Comparison of ENCODE assay signal across 9 mouse cellular contexts in genomic region chr16:17938821-17939220, GRCm38 (mm10). TPM values are rescaled to one million over a fixed set of nuclear protein-coding genes. Genes with fewer than 3 reads are reported as not detected.
A peak's percentile ranks its signal among the peaks of the same experiment; 100 is the strongest.
DNase-seq lines count a peak whose midpoint lies in the region; ATAC-seq lines count a peak whose summit lies in the region.
"Had no signal": no experiment of that assay in that cellular context is flagged by ENCODE, and none has a peak within 500 bp of the region (broad histone marks: within the 10 kb centered on the region; RNA-seq: fewer than 3 reads in every experiment).

No protein-coding gene starts in this region.

- 8% methylated on average over 7 of the region's 7 CpGs for WGBS in heart, embryonic 12.5 days
- 15% methylated on average over 7 of the region's 7 CpGs for WGBS in kidney, embryonic 15.5 days

- H3K36me3 ChIP-seq in heart, embryonic 12.5 days, result no peaks in the 10 kb centered on the region
- no peaks in the 10 kb centered on the region for H3K36me3 ChIP-seq in kidney, embryonic 15.5 days

- no peak overlapping the region for H3K27ac ChIP-seq in heart, embryonic 12.5 days (ENCODE audit: poor library complexity, severe bottlenecking)
- no peak overlapping the region for H3K27ac ChIP-seq in kidney, embryonic 15.5 days

- H3K4me2 ChIP-seq in heart, embryonic 12.5 days, result no peak overlapping the region
- H3K4me2 ChIP-seq in kidney, embryonic 15.5 days, result no peak overlapping the region

- no peaks in the 10 kb centered on the region; the same call in 1 of the 2 replicates for H3K4me1 ChIP-seq in heart, embryonic 12.5 days (replicated peaks)
- peaks cover 6% of the 10 kb centered on the region; the same call in 1 of the 2 replicates for H3K4me1 ChIP-seq in kidney, embryonic 15.5 days

- peak; percentile 67 to 85 for DNase-seq in adrenal gland, adult (ENCODE audit: inconsistent age in 2 of 2, low spot score in 1 of 2)
- no peak for DNase-seq in adrenal gland, adult 8-10 months
- DNase-seq in WW6 (ENCODE audit: low read depth, low spot score), result peak; percentile 53
- DNase-seq in cerebellum, postnatal 36 days, result peak; percentile 72 to 77
- DNase-seq in lung, postnatal 14 days, result peak; percentile 76
- peak; percentile 70 for DNase-seq in spleen, adult 12 weeks (ENCODE audit: low spot score)

- no peak overlapping the region for H3K4me3 ChIP-seq in heart, embryonic 12.5 days
- no peak overlapping the region for H3K4me3 ChIP-seq in kidney, embryonic 15.5 days (replicated peaks)
- H3K4me3 ChIP-seq: myocyte had no signal

- peak; percentile 84 for ATAC-seq in heart, embryonic 12.5 days (ENCODE audit: insufficient number of reproducible peaks, low FRiP score)
- peak; percentile 88 for ATAC-seq in kidney, embryonic 15.5 days (replicated peaks; ENCODE audit: low FRiP score)

- H3K27me3 ChIP-seq in heart, embryonic 12.5 days (replicated peaks), result peaks cover 30% of the 10 kb centered on the region
- peaks cover 19% of the 10 kb centered on the region; the same call in 1 of the 2 replicates for H3K27me3 ChIP-seq in kidney, embryonic 15.5 days

- no peaks in the 10 kb centered on the region for H3K9me3 ChIP-seq in heart, embryonic 12.5 days (replicated peaks)
- no peaks in the 10 kb centered on the region for H3K9me3 ChIP-seq in kidney, embryonic 15.5 days (replicated peaks)

- H3K9ac ChIP-seq in heart, embryonic 12.5 days, result no peak overlapping the region
- no peak overlapping the region for H3K9ac ChIP-seq in kidney, embryonic 15.5 days

RNA-seq across cellular contexts. Expression of gene Slc25a1, which starts 10.8 kb away (rescaled TPM):
- total RNA-seq in adrenal gland, adult 8-10 months (2022), result 100 to 1,000 TPM; 184 to 251 (median 197) TPM
- polyA plus RNA-seq in heart, embryonic 12.5 days (2016; fragmentation: Nextera tagmentation; extraction: Ambion mirVana), result 37.6 and 37.8 TPM in 2 replicates
- polyA plus RNA-seq in kidney, embryonic 15.5 days (2015; fragmentation: Nextera tagmentation; extraction: Ambion mirVana), result 93.1 and 94.5 TPM in 2 replicates

RNA-seq across cellular contexts. Expression of gene Gsc2, which starts 24.0 kb away (rescaled TPM):
- total RNA-seq in adrenal gland, adult 8-10 months (2022), result not detected
- not detected in 2 replicates for polyA plus RNA-seq in heart, embryonic 12.5 days (2016; fragmentation: Nextera tagmentation; extraction: Ambion mirVana)
- not detected in 2 replicates for polyA plus RNA-seq in kidney, embryonic 15.5 days (2015; fragmentation: Nextera tagmentation; extraction: Ambion mirVana)
- polyA plus RNA-seq: myocyte had no signal

RNA-seq across cellular contexts. Expression of gene Ess2, which starts 27.7 kb away (rescaled TPM):
- 10 to 100 TPM; 16.9 to 28.8 (median 22.5) TPM for total RNA-seq in adrenal gland, adult 8-10 months (2022)
- 30.2 and 31.6 TPM in 2 replicates for polyA plus RNA-seq in heart, embryonic 12.5 days (2016; fragmentation: Nextera tagmentation; extraction: Ambion mirVana)
- polyA plus RNA-seq in kidney, embryonic 15.5 days (2015; fragmentation: Nextera tagmentation; extraction: Ambion mirVana), result 39.0 and 42.3 TPM in 2 replicates

RNA-seq across cellular contexts. Expression of gene Tssk2, which starts 40.4 kb away (rescaled TPM):
- not detected for total RNA-seq in adrenal gland, adult 8-10 months (2022)
- polyA plus RNA-seq in heart, embryonic 12.5 days (2016; fragmentation: Nextera tagmentation; extraction: Ambion mirVana), result not detected in 2 replicates
- polyA plus RNA-seq in kidney, embryonic 15.5 days (2015; fragmentation: Nextera tagmentation; extraction: Ambion mirVana), result 0.12 TPM in 1 of 2 replicates, not detected in the other

RNA-seq across cellular contexts. Expression of gene Dgcr2, which starts 40.5 kb away (rescaled TPM):
- total RNA-seq in adrenal gland, adult 8-10 months (2022), result 10 to 100 TPM; 66.1 to 78.0 (median 76.2) TPM
- 54.5 and 56.8 TPM in 2 replicates for polyA plus RNA-seq in heart, embryonic 12.5 days (2016; fragmentation: Nextera tagmentation; extraction: Ambion mirVana)
- 86.0 and 91.9 TPM in 2 replicates for polyA plus RNA-seq in kidney, embryonic 15.5 days (2015; fragmentation: Nextera tagmentation; extraction: Ambion mirVana)
